Mouse (Mus musculus): ENCODE results near the gene Ggcx. TPM values are rescaled to one million over a fixed set of nuclear protein-coding genes. Genes with fewer than 3 reads are reported as not detected.

Gene Ggcx
- total RNA-seq (2021) = 10 to 100 TPM; 31.1 to 31.7 TPM

DNA sequence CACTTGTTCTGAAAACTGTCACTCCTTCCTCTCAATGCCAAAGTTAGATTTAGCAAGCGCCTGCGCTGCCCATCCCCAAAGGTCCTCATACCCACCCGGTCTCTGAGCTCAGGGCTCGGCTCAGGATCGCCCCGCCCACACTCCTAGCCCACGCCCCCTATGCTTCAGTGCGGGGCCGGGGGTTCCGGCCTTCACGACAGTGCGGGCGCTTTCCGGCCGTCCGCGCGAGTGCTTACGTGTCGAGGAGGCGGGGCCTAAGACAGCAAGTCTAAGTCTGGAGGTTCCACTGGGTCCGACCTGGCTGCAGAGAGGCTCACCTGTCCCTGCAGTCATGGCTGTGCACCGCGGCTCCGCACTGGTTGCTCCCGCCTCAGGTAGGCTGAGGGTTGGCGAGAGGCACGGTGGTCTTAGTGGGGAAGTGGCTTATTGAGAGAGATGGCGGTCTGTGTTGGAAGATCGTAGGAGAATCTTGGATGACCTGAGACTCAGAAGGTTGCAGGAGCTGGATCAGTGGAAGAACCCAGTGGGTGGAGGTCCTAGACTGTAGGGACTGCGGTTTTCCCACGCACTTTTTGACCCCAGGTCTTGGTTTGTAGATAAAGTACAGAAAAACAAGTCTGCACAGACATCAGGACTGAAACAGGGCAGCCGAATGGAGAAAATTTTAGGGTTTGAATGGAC is at the start of gene Ggcx:
TSS of gene Ggcx (plus strand) at position 233 of the 681 bp plus-strand sequence.
- intact Hi-C loops (cut with DNase I) = no loop called here

DNA sequence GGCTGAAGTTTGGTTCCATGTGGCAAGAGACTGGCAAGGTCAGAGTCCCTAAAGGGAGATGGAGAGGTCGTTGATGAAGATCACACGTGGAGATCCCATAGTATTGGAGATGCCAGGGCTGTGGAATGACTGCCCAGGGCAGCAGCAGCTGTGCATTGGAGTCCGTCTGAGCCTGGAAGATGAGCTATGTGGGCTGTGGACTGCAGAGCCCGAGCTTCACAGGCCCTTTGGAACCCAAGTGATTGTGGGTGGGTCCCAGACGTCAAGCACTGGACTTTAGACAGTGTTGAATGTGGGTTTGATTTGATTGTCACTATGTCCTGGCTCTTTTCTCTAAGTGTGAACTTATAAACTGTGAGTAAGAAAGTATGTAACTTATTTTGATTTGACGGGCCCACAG is 49.1 kb upstream of the Ggcx start:
- no peak for DNase-seq
- intact Hi-C loops (cut with DNase I) = no loop called here

More for the DNA sequence above, at the start of gene Ggcx:
- peak; percentile 92 to 94 for DNase-seq

GRCm38 (mm10) chr6:72366304-72366703 is 47.8 kb upstream of the Ggcx start:
- intact Hi-C loops (cut with DNase I) = no loop called here
- no peak for DNase-seq

DNA sequence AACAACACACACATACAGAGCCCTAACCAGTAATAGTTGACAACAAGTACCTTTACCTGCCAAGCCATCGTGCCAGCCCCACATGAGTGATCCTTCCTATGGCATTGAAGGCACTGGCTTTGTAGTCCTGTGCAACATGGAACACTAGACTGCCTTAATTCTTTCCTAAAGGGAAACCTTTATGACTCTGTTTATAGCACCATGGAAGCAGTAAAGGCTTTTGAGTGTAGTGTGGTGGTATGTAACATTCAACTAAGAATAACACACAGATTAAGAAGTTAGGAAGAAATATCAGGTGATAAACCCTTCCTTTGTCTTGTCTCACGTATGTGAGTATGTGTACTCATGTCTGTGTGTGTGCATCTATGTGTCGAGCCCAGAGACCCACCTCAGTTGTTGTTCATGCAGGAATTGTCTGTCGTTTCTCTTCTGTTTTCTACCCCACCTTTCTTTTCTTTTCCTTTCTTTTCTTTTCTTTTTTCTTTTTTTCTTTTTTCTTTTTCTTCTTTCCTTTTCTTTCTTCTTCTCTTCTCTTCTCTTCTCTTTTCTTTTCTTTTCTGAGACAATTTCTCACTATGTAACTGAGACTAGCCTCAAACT is 47.2 kb upstream of the Ggcx start, which contains the start of gene Rnf181:
TSS of gene Rnf181 (minus strand) at position 113 of the 600 bp plus-strand sequence.
- intact Hi-C loops (cut with DNase I) = no loop called here
- DNase-seq = no peak

DNA sequence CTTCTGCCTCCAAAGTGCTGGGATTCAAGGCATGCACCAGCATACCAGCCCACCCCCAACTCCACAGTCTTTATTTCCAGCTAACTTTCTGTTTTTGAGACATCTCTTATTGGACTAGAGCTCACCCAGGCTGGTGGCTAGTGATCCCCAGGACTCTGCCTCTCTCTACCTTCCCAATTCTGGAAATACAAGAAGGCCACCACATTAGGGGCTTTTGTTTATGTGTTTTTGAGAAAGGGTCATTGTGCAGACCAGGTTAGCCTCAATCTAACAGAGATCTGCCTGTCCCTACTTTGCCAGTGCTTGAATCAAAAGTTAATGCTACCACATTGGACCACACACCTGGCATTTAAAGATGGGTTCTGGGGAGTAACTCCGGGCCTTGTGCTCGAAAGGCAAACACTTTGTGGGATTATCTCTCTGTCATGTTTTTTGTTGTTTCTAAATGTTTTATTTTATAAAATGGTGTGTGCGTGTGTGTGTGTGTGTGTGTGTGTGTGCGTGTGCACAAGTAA is 46.6 kb upstream of the Ggcx start:
- intact Hi-C loops (cut with DNase I) = no loop called here
- no peak for DNase-seq

GRCm38 (mm10) chr6:72369557-72369956 is 44.6 kb upstream of the Ggcx start:
- intact Hi-C loops (cut with DNase I) = no loop called here
- DNase-seq = no peak

DNA sequence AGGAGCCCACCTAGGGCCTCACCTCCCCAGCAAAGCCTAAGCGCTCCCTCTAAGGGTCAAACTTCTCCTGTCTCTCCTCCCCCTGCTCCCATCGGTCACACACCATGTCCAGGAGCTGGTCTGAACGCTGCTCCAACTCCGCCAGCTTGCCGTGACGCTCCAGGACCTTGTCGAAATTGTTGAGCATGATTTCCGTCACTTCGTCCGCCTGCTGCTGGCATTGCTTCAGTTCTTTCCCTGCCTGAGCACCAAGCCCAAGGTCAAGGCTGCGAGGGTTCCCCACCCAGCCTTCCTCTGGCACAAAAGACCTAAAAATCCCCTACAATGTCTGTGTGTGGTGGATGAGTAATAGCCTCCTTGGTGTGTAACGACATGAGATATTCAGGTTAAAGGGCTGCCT is 44.0 kb upstream of the Ggcx start:
- DNase-seq = no peak
- intact Hi-C loops (cut with DNase I) = no loop called here

DNA sequence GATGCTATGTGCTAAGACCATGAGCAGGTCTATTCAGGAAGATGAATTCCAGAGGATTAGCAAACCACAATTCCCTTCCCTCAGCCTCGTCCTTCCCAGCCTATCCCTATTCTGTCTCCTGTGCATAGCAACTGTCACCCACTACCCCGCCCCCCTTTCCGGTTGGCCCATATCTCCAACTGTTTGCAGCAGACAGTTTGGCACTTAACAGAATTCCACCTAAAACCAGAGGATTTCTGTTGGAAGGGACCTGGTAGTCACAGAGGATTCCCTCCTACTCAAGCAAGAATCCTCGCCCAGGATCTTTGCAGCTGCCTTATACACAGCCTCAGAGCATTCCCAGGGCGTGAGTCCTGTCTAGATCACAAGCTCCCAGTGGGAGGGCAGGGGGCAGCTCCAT is 43.0 kb upstream of the Ggcx start:
- intact Hi-C loops (cut with DNase I) = no loop called here
- DNase-seq = no peak

DNA sequence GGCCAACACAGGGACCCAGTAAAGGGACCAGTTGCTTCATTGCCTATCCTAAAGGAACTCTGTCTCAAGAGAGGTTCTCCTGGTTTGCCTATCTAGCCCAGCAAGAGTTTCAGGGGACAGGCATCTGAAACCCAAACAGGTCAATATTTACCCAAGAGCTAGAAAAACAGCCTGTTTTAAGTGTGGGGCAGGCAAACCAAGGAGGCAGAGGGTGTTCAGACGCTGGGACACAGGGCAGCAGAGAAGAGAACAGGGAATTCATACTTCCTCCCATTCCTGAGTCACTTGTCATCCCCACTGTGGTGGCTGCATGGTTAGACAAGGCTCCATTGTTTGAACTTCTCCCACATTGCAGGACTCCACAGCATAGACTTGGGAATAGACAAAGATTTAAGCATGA is 42.5 kb upstream of the Ggcx start:
- intact Hi-C loops (cut with DNase I) = no loop called here
- no peak for DNase-seq

DNA sequence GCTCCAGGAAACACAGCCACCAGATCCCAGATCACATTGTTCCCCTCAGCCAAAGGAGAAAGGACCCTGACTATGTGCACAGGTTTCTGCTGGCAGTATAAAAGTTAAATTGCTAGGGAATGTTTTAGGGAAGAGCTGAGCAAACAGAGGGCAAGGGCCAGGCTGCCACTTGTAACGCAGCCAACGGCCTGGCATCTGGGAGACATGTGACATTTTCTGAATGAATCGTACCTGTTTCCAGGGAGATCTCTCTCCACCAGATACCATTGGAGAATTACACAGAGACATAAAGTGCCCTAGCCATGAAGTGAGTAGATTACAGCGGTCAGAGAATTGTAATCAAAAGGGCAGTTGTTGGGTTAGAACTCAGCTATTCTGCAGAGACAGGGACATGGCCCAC is 40.9 kb upstream of the Ggcx start:
- intact Hi-C loops (cut with DNase I) = no loop called here
- DNase-seq = no peak

DNA sequence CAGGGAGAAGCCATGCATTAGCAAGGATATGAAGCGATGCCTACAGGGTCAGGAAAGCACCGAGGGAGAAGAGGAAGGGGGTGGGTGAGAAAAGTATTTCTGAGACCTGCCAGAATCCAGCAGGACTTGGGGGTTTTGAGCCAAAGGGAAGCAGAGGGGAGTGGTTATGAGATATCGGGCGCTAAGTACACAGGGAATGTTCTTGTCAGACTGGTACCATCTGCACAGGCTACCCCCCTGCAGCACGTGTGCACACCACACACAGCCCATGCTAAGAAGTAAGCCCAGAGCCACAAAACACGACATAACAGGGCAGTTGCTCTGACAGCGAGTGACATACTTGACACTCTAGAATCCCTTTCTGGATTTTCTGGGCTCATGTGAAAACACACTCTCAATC is 39.9 kb upstream of the Ggcx start:
- intact Hi-C loops (cut with DNase I) = no loop called here
- peak in 1 of 2 experiments; percentile 3 for DNase-seq

- DNase-seq = peak in 1 of 2 experiments; percentile 5
- intact Hi-C loops (cut with DNase I) = no loop called here
Observed at GRCm38 (mm10) chr6:72374820-72375563, 39.1 kb upstream of the Ggcx start.

GRCm38 (mm10) chr6:72378510-72379234 is 35.4 kb upstream of the Ggcx start:
- intact Hi-C loops (cut with DNase I) = loop anchor here (2.0 kb wide), 1 partner anchor 16 kb away; no protein-coding TSS in a partner anchor
- DNase-seq = peak in 1 of 2 experiments; percentile 1

DNA sequence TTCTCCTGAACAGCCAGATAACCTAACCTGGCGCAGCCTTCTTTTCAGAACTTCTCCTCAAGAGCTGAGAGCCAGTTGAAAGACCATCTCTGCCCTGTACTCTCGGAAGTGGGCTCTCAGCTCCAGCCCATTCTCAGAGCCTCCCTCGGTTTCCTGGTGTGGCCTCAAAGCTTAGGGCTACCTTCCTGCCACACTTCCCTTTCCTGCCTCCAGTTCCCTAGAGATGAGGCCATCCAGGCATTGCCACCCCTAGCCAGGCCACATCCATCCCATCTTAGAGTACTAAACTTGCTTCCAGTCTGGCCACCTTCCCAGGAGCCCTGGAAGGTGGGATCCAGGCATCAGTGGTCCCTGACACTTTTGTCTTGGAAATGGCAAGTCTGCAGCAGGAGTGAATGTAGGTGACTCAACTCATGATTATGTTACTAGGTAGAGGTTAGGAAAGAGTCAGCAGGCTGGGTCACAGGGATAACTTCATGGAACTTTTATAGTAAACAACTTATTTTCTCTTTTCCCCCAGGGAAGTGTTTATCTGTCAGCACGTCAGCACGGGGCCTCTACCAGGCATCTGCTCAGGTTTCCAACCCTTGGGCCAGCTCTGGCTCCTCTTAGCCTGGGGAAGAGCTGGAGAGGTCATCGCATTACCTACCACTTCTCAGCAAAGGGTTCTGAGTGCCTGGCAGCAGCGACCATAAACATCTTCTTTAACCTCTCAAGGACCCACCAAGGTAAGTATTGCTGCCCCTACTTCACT is 34.6 kb upstream of the Ggcx start:
- peak; percentile 26 to 37 for DNase-seq

GRCm38 (mm10) chr6:72380131-72380770 is 33.9 kb upstream of the Ggcx start, which contains the start of gene Vamp5:
TSS of gene Vamp5 (minus strand) at chr6:72380468.
- peak; percentile 85 to 89 for DNase-seq
- intact Hi-C loops (cut with DNase I) = no loop called here

More for the DNA sequence above, 34.6 kb upstream of the Ggcx start:
- intact Hi-C loops (cut with DNase I) = loop anchor here (2.0 kb wide), 1 partner anchor 17 kb away; no protein-coding TSS in a partner anchor

DNA sequence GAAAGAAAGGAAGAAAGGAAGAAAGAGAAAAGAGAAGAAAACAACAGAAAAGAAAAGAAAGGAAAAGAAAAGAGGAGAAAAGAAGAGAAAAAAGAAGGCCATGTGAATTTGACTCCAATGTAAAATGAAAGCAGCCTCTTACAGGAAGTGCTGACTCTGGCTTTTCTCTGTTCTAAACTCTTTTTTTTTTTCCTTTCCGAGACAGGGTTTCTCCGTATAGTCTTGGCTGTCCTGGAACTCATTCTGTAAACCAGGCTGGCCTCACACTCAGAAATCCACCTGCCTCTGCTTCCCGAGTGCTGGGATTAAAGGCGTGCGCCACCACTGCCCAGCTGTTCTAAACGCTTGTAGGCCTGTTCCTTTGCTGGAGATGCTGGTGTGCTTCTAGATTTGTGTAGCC is 31.6 kb upstream of the Ggcx start:
- no peak for DNase-seq
- intact Hi-C loops (cut with DNase I) = no loop called here

DNA sequence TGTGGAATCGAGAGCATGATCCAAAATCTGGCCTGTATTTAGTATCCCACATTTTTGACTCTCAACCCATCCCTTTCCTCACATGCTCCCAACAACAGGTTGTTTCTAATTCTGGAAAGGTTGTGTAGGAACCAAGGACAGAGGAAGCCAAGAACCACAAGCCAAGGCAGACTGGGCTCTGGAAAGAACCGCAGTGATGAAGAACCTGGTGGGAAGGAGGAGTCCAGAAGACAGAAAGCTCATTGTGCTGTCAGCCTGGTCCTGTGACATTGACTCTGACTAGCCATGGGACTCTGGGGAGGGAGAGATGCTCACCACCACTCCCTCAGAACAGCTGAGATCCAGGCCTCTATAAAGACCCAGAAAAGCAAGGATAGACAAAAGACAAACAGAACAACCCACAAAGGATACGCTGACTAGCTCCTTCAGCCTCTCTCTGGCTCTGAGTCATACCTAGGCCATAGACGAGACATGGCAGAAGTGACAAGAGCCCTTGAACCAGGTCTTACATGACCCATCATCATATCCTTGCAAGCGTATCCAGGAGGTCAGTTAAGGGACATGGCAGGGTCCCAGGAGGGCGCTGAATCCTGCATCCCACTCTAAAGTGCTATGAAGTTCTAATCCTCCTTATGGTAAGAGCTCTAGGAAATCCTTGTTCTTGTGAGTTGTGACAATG is 30.8 kb upstream of the Ggcx start:
- intact Hi-C loops (cut with DNase I) = no loop called here
- no peak for DNase-seq

- intact Hi-C loops (cut with DNase I) = no loop called here
- DNase-seq = no peak
Observed at GRCm38 (mm10) chr6:72383952-72384351, 30.2 kb upstream of the Ggcx start.

GRCm38 (mm10) chr6:72385258-72385657 is 28.9 kb upstream of the Ggcx start:
- intact Hi-C loops (cut with DNase I) = no loop called here
- no peak for DNase-seq
